Mouse (Mus musculus) midbrain, postnatal 0 days (tissue): ENCODE results near the gene Gstcd. TPM values are rescaled to one million over a fixed set of nuclear protein-coding genes. Genes with fewer than 3 reads are reported as not detected.

ENCODE experiments used
- ATAC-seq: fragments of 200-750 bp; cut with Nextera tagmentation; 2 replicates; pipeline ENCODE4 v1.8.0; 2017; ENCODE audit warnings: moderate number of reproducible peaks, mild to moderate bottlenecking, moderate TSS enrichment, moderate library complexity; ENCODE audit not compliant: low FRiP score
- DNase-seq: peaks from one replicate; pipeline ENCODE4 v3.0.0-alpha.2; 2015; ENCODE audit warnings: low spot score
- H3K27ac ChIP-seq: fragments of 300-500 bp; sonication (generic); 2 replicates; pipeline ENCODE4 v1.5.1; 2014; ENCODE audit warnings: low read depth, mild to moderate bottlenecking, low read length, mixed read lengths
- H3K27me3 ChIP-seq: fragments of 300-500 bp; sonication (generic); 2 replicates; pipeline ENCODE4 v1.6.1; 2014; ENCODE audit warnings: low read length, control low read depth, mixed read lengths; ENCODE audit not compliant: insufficient read depth
- H3K36me3 ChIP-seq: fragments of 300-500 bp; sonication (generic); 2 replicates; pipeline ENCODE4 v1.6.1; 2014; ENCODE audit warnings: low read length, control low read depth, mixed read lengths; ENCODE audit not compliant: insufficient read depth
- H3K4me1 ChIP-seq: fragments of 300-500 bp; sonication (generic); 2 replicates; pipeline ENCODE4 v1.6.1; 2014; ENCODE audit warnings: mild to moderate bottlenecking, control low read depth, antibody characterized with exemption, low read length, mixed read lengths; ENCODE audit not compliant: insufficient read depth
- H3K4me2 ChIP-seq: fragments of 300-500 bp; sonication (generic); 2 replicates; pipeline ENCODE4 v1.6.1; 2014; ENCODE audit warnings: low read depth, mild to moderate bottlenecking, low read length, mixed read lengths; ENCODE audit not compliant: poor library complexity, severe bottlenecking
- H3K4me3 ChIP-seq: fragments of 300-500 bp; sonication (generic); 2 replicates; pipeline ENCODE4 v1.5.1; 2014; ENCODE audit warnings: low read depth, mild to moderate bottlenecking, low read length, moderate library complexity
- H3K9ac ChIP-seq: fragments of 300-500 bp; sonication (generic); replicated peaks from 2 replicates; pipeline ENCODE4 v1.6.1; 2014; ENCODE audit warnings: mild to moderate bottlenecking, low read length, moderate library complexity, mixed read lengths; ENCODE audit not compliant: poor library complexity, severe bottlenecking
- H3K9me3 ChIP-seq: fragments of 300-500 bp; sonication (generic); 2 replicates; pipeline ENCODE4 v1.6.1; 2016; ENCODE audit warnings: low read length, control low read depth
- CTCF ChIP-seq: IDR thresholded peaks from 2 replicates; pipeline ENCODE4 v1.5.1; 2016; ENCODE audit warnings: antibody characterized with exemption, mild to moderate bottlenecking
- WGBS: fragments of 180-500 bp; shearing (Covaris S2); extraction: QIAGEN DNeasy Blood & Tissue Kit; methylation state at CpG from one replicate; pipeline ENCODE4 v1.1.7; 2014; 5-methylcytosine and 5-hydroxymethylcytosine counted together
- polyA plus RNA-seq: library from polyadenylated mRNA; unstranded; fragments of >200 nt; fragmentation: Nextera tagmentation; extraction: Ambion mirVana; gene quantifications from 2 replicates; pipeline ENCODE4 v1.2.1, GENCODE M21; 2015
- total RNA-seq: library from RNA; depleted of rRNA; stranded (reverse); fragments of >200 nt; gene quantifications from 2 replicates; pipeline ENCODE4 v1.2.3, GENCODE M21; 2014; rRNA removed

The Gstcd gene
- 10.8 and 15.3 TPM in 2 replicates for total RNA-seq
- 1.5 and 2.6 TPM in 2 replicates for polyA plus RNA-seq

DNA sequence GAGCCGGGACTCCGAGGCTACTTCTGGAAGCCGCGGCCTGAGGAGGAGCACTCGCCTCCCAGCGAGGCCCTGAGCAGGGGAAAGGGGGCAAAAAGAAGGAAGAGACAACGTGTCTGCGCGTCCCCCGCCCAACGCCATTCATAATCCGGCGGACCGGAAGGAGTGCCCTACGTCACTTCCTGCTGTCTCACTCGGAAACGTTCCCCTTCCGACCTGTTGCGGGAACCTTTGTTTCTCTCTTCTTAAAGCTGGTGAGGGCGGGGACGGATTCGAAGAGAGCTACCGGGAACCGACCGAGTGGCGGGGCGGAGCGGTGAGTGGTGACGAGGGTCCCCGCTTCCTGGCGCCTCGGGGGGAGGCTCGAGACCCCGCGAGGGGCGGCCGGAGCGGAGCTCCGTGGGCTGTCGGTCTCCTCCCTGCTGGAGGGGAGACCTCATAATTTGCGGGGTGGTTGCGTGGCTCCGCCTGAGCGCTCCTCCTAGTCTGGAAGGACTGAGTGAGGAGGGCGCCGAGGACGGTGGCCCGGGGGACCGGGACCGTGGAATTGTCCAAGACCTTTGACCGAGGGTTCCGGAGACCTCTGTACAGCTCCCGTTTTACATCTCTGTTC lies at the start of gene Gstcd, which contains the start of gene Ints12:
TSS of gene Gstcd (minus strand) at position 370 of the 610 bp plus-strand sequence.
TSS of gene Ints12 (plus strand) at position 177 of the 610 bp plus-strand sequence.
- ATAC-seq = peak; percentile 99
- under 1% methylated on average over 52 of the region's 53 CpGs for WGBS
- no peaks in the 10 kb centered on the region for H3K27me3 ChIP-seq

GRCm38 (mm10) chr3:133132611-133133010 lies 40.8 kb upstream of the Gstcd start:
- no peak overlapping the region for H3K27ac ChIP-seq
- no peaks in the 10 kb centered on the region for H3K9me3 ChIP-seq
- no peaks in the 10 kb centered on the region for H3K4me1 ChIP-seq
- no peak overlapping the region for H3K4me3 ChIP-seq
- H3K27me3 ChIP-seq = no peaks in the 10 kb centered on the region
- DNase-seq (peak; percentile 40), ATAC-seq (peak; percentile 16; the same call in 1 of the 2 replicates)
- no peak overlapping the region for H3K9ac ChIP-seq
- peak; percentile 63 for TF ChIP-seq CTCF
- H3K36me3 ChIP-seq = no peaks in the 10 kb centered on the region
- no peak overlapping the region for H3K4me2 ChIP-seq
- 48% methylated on average over 8 of the region's 8 CpGs for WGBS

More for the DNA sequence above, at the start of gene Gstcd, which contains the start of gene Ints12:
- no peak for TF ChIP-seq CTCF
- Histone ChIP-seq H3K4me1 (peaks cover 7% of the 10 kb centered on the region; the same call in 1 of the 2 replicates), H3K9me3 (no peaks in the 10 kb centered on the region), H3K27ac (peak within 1 kb of the TSS; percentile 94), H3K36me3 (no peaks in the 10 kb centered on the region), H3K4me3 (peak within 1 kb of the TSS; percentile 99), H3K4me2 (peak within 1 kb of the TSS; percentile 79), H3K9ac (peak within 1 kb of the TSS; percentile 90)
- DNase-seq = peak; percentile 98

- 92% methylated on average over 5 of the region's 5 CpGs for WGBS
- no peaks in the 10 kb centered on the region for H3K4me1 ChIP-seq
- H3K4me2 ChIP-seq = no peak overlapping the region
- DNase-seq (no peak), ATAC-seq (no peak)
- TF ChIP-seq CTCF = no peak
- no peaks in the 10 kb centered on the region for H3K27me3 ChIP-seq
- H3K9ac ChIP-seq = no peak overlapping the region
- no peaks in the 10 kb centered on the region for H3K9me3 ChIP-seq
- H3K27ac ChIP-seq = no peak overlapping the region
- H3K4me3 ChIP-seq = no peak overlapping the region
- H3K36me3 ChIP-seq = no peaks in the 10 kb centered on the region
These were observed 39.5 kb upstream of the Gstcd start for GRCm38 (mm10) chr3:133131372-133131771.

GRCm38 (mm10) chr3:133113281-133113680 lies 21.4 kb upstream of the Gstcd start:
- no peaks in the 10 kb centered on the region for H3K4me1 ChIP-seq
- ATAC-seq = no peak

DNA sequence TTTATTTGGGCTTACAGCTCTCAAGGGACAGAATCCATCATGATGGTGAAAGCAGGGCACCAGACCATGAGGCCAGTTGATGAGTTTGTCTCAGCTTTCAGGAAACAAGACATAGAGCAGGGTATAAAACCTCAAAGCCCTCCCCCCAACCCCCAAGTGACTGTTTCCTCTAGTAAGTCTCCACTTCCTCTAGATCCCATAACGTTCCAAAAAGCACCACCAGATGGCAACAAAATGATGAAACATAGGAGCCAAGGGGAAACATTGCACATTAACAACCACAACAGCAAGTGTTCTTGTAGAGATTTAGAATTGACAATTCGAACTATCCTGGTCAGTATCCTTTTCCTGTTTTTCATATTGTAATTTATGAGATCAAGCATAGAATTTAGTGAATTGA lies 19.9 kb upstream of the Gstcd start:
- Histone ChIP-seq H3K36me3 (peaks cover 7% of the 10 kb centered on the region), H3K4me2 (no peak overlapping the region), H3K9ac (no peak overlapping the region), H3K9me3 (no peaks in the 10 kb centered on the region), H3K4me3 (no peak overlapping the region), H3K27me3 (no peaks in the 10 kb centered on the region), H3K27ac (no peak overlapping the region), H3K4me1 (no peaks in the 10 kb centered on the region)
- DNase-seq (peak; percentile 71), ATAC-seq (0 out of 2 replicates have a peak, but pooled peaks have one; percentile 47)
- WGBS = 26% methylated on average over 2 of the region's 2 CpGs
- peak; percentile 84 for TF ChIP-seq CTCF

More at GRCm38 (mm10) chr3:133113281-133113680, 21.4 kb upstream of the Gstcd start:
- no peak overlapping the region for H3K27ac ChIP-seq
- H3K9me3 ChIP-seq = no peaks in the 10 kb centered on the region
- DNase-seq = no peak
- no peak for TF ChIP-seq CTCF
- 57% methylated on average over 1 of the region's 1 CpGs for WGBS
- H3K27me3 ChIP-seq = no peaks in the 10 kb centered on the region
- no peak overlapping the region for H3K4me2 ChIP-seq
- H3K4me3 ChIP-seq = no peak overlapping the region
- H3K9ac ChIP-seq = no peak overlapping the region
- H3K36me3 ChIP-seq = peaks cover 7% of the 10 kb centered on the region

DNA sequence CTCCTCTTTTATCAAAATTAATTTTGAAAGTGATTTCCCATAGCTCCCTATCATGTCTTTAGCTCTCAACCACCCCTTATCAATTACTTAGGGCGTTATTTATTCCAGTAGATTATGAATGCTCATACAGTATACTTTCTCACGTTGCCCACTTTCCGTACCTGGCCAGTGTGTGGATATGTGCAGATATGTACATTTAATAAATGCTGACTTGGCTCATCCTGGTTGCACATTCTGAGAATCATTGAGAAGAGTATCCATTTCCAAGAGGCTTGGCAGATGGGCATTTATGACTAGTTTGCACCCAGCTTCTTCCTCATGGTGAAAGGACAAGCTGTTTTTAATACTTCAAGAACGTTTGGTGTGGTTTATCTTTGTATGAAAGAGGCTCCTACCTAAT lies 18.0 kb upstream of the Gstcd start:
- no peak for TF ChIP-seq CTCF
- H3K27ac ChIP-seq = no peak overlapping the region
- peaks cover 11% of the 10 kb centered on the region for H3K36me3 ChIP-seq
- WGBS = 95% methylated on average over 4 of the region's 4 CpGs
- no peak overlapping the region for H3K9ac ChIP-seq
- ATAC-seq (no peak), DNase-seq (no peak)
- no peaks in the 10 kb centered on the region for H3K4me1 ChIP-seq
- H3K9me3 ChIP-seq = no peaks in the 10 kb centered on the region
- no peak overlapping the region for H3K4me2 ChIP-seq
- no peak overlapping the region for H3K4me3 ChIP-seq
- no peaks in the 10 kb centered on the region for H3K27me3 ChIP-seq
